Mouse (Mus musculus) heart, postnatal 0 days (tissue): ENCODE results near the gene Morn1.

Source experiments
- CTCF ChIP-seq: IDR thresholded peaks from 2 replicates; pipeline ENCODE4 v1.5.1; 2016; ENCODE audit warnings: antibody characterized with exemption, control low read depth, low read depth
- EP300 ChIP-seq: IDR thresholded peaks from 2 replicates; pipeline ENCODE4 v1.6.1; 2016; ENCODE audit warnings: antibody characterized with exemption, low read depth

DNA sequence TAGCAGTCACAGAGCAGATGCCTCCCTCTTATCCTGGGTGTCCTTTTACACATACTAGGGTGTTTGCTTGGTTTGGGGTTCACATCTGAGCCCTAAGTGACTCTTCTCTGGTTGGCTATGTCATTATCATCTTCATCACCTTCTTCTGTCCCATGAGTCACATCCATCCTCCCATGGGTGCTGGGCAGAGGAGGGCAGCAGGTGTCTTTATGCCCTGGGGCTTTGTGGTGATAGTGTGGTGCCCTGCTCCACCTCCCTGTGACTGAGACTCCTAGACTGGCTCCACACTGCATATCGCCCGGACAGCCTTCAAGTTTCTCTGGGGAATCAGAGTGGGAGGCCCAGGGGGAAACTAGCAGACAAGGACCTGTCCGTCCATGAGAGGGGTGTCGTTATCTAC lies 12.2 kb downstream of the Morn1 start:
- no peak for TF ChIP-seq CTCF
- no peak for TF ChIP-seq EP300
